9 mouse cellular contexts compared by ENCODE assay signal in the genomic region with DNA sequence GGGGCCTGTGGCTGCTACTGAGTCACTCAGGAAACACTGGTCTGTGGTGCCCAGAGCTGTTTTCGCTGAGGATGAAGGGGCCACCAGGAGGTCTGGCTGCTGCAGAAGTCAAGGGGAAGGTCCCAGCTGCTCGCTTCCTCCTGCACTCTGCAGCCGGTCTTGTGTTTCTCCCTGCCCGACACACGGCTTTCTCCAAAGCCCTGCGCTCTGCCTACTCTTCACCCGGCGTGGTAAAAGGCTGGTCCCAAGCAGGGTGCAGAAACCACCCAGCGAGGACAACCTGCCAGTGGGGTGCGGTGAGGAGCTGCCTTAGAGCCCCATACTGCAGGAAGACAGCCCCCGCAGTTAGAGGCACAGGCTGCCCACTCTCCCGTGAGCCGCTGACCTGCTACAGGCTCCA. TPM values are rescaled to one million over a fixed set of nuclear protein-coding genes. Genes with fewer than 3 reads are reported as not detected.
DNase-seq lines count a peak whose midpoint lies in the region; ATAC-seq and TF ChIP-seq lines count a peak whose summit lies in the region.
"Had no signal": no experiment of that assay in that cellular context is flagged by ENCODE, and none has a peak within 500 bp of the region (broad histone marks: within the 10 kb centered on the region; RNA-seq: fewer than 3 reads in every experiment).

No protein-coding gene starts in this region.

- 0 out of 2 replicates have a peak overlapping the region, but pooled peaks have one; percentile 6 for H3K4me3 ChIP-seq in liver, embryonic 11.5 days (ENCODE audit: low read depth, low read length)
- H3K4me3 ChIP-seq in limb, embryonic 15.5 days = no peak overlapping the region
- peak overlapping the region; percentile 6 for H3K4me3 ChIP-seq in thymus, adult 2 months (ENCODE audit: control insufficient read depth, insufficient read depth, low read length)

- no peaks in the 10 kb centered on the region for H3K9me3 ChIP-seq in liver, embryonic 11.5 days (ENCODE audit: control insufficient read depth, low read length)
- no peaks in the 10 kb centered on the region for H3K9me3 ChIP-seq in limb, embryonic 15.5 days

- H3K4me1 ChIP-seq in liver, embryonic 11.5 days (replicated peaks; ENCODE audit: control insufficient read depth, insufficient read depth, low read length) = peaks cover 79% of the 10 kb centered on the region
- peaks cover 66% of the 10 kb centered on the region for H3K4me1 ChIP-seq in limb, embryonic 15.5 days
- peaks cover 57% of the 10 kb centered on the region for H3K4me1 ChIP-seq in thymus, adult 2 months (replicated peaks; ENCODE audit: control insufficient read depth, insufficient read depth, low read length)

- ATAC-seq in liver, embryonic 11.5 days (replicated peaks; ENCODE audit: low FRiP score) = no peak
- peak; percentile 15; the same call in 1 of the 2 replicates for ATAC-seq in common myeloid progenitor, adult 5-6 weeks (replicated peaks; ENCODE audit: low read depth, poor library complexity, severe bottlenecking)
- ATAC-seq in limb, embryonic 15.5 days (ENCODE audit: insufficient number of reproducible peaks, low FRiP score, low TSS enrichment, low read depth) = no peak

- peaks cover 11% of the 10 kb centered on the region; the same call in 1 of the 2 replicates for H3K36me3 ChIP-seq in liver, embryonic 11.5 days (ENCODE audit: control insufficient read depth, insufficient read depth, low read length)
- H3K36me3 ChIP-seq in limb, embryonic 15.5 days = peaks cover 51% of the 10 kb centered on the region
- peaks cover 16% of the 10 kb centered on the region; the same call in 1 of the 2 replicates for H3K36me3 ChIP-seq in thymus, adult 2 months (ENCODE audit: control insufficient read depth, insufficient read depth, low read length)

- TF ChIP-seq CTCF in thymus, adult 2 months (IDR thresholded peaks at IDR 0.05; ENCODE audit: borderline replicate concordance, control insufficient read depth, extremely low read depth, insufficient read depth, low read length, poor library complexity) = no peak

- peak overlapping the region; percentile 34; the same call in 1 of the 2 replicates for H3K9ac ChIP-seq in liver, embryonic 11.5 days (ENCODE audit: low read depth, low read length)
- H3K9ac ChIP-seq in limb, embryonic 15.5 days = no peak overlapping the region

- intact Hi-C loops in gastrocnemius, postnatal 14 days (cut with DNase I; ENCODE audit: low total_unique reads) = no loop called here

- DNase-seq in liver, embryonic 11.5 days (ENCODE audit: low spot score) = no peak
- DNase-seq in liver = no peak
- peak; percentile 45 for DNase-seq in thymus, adult 2 months
- DNase-seq in adrenal gland, postnatal 14 days = no peak
- no peak for DNase-seq in right cerebral cortex, postnatal 14 days
- DNase-seq in gastrocnemius, postnatal 14 days = no peak
- DNase-seq: kidney, adult 8-10 months had no signal

- TF ChIP-seq POLR2A in thymus, adult 2 months (IDR thresholded peaks at IDR 0.05; ENCODE audit: control insufficient read depth, extremely low read depth, insufficient read depth, low read length, poor library complexity) = no peak

- H3K27ac ChIP-seq in liver, embryonic 11.5 days (ENCODE audit: low read depth, low read length) = peak overlapping the region; percentile 76
- H3K27ac ChIP-seq in limb, embryonic 15.5 days = peak overlapping the region; percentile 65; the same call in 1 of the 2 replicates
- peak overlapping the region; percentile 62; the same call in 1 of the 2 replicates for H3K27ac ChIP-seq in thymus, adult 2 months (ENCODE audit: control insufficient read depth, insufficient read depth, low read length)

- peak overlapping the region; percentile 49 for H3K4me2 ChIP-seq in liver, embryonic 11.5 days
- H3K4me2 ChIP-seq in limb, embryonic 15.5 days = no peak overlapping the region

- WGBS in liver, embryonic 11.5 days = 49% methylated on average over 13 of the region's 13 CpGs
- 68% methylated on average over 13 of the region's 13 CpGs for WGBS in limb, embryonic 15.5 days
- WGBS in thymus, adult 2 months = 8% methylated on average over 13 of the region's 13 CpGs

- H3K27me3 ChIP-seq in liver, embryonic 11.5 days (replicated peaks; ENCODE audit: control insufficient read depth, insufficient read depth, low read length) = no peaks in the 10 kb centered on the region
- H3K27me3 ChIP-seq in limb, embryonic 15.5 days = no peaks in the 10 kb centered on the region
- H3K27me3 ChIP-seq in thymus, adult 2 months (ENCODE audit: control insufficient read depth, insufficient read depth, low read length) = no peaks in the 10 kb centered on the region

RNA-seq across cellular contexts. Expression of gene Gm49510, which starts 4.7 kb away (rescaled TPM):
- polyA plus RNA-seq in liver, embryonic 11.5 days (2014; fragmentation: Nextera tagmentation; extraction: Ambion mirVana) = 0.55 and 0.99 TPM in 2 replicates
- 2.7 TPM in 1 of 2 replicates, not detected in the other for total RNA-seq in common myeloid progenitor, adult 5-6 weeks (2017)
- 0.50 and 0.65 TPM in 2 replicates for polyA plus RNA-seq in limb, embryonic 15.5 days (2015; fragmentation: Nextera tagmentation; extraction: Ambion mirVana)
- 0.08 and 0.14 TPM in 2 replicates for polyA plus RNA-seq in thymus, adult 2 months (2012; rRNA removed)
- not detected in 2 replicates for total RNA-seq in adrenal gland, postnatal 14 days (2021)
- total RNA-seq in gastrocnemius, postnatal 14 days (2021) = not detected

RNA-seq across cellular contexts. Expression of gene Sh3bp1, which starts 4.8 kb away (rescaled TPM):
- polyA plus RNA-seq in liver, embryonic 11.5 days (2014; fragmentation: Nextera tagmentation; extraction: Ambion mirVana) = 69.4 and 70.3 TPM in 2 replicates
- total RNA-seq in common myeloid progenitor, adult 5-6 weeks (2017) = 17.4 and 33.3 TPM in 2 replicates
- 55.2 and 61.1 TPM in 2 replicates for polyA plus RNA-seq in limb, embryonic 15.5 days (2015; fragmentation: Nextera tagmentation; extraction: Ambion mirVana)
- 371 and 412 TPM in 2 replicates for polyA plus RNA-seq in thymus, adult 2 months (2012; rRNA removed)
- 6.6 and 15.2 TPM in 2 replicates for total RNA-seq in adrenal gland, postnatal 14 days (2021)
- 1 to 10 TPM; 3.3 to 3.6 TPM for total RNA-seq in gastrocnemius, postnatal 14 days (2021)

RNA-seq across cellular contexts. Expression of gene Gga1, which starts 17.7 kb away (rescaled TPM):
- 40.8 and 43.0 TPM in 2 replicates for polyA plus RNA-seq in liver, embryonic 11.5 days (2014; fragmentation: Nextera tagmentation; extraction: Ambion mirVana)
- 9.3 and 19.5 TPM in 2 replicates for total RNA-seq in common myeloid progenitor, adult 5-6 weeks (2017)
- polyA plus RNA-seq in limb, embryonic 15.5 days (2015; fragmentation: Nextera tagmentation; extraction: Ambion mirVana) = 53.2 and 54.4 TPM in 2 replicates
- 137 and 155 TPM in 2 replicates for polyA plus RNA-seq in thymus, adult 2 months (2012; rRNA removed)
- total RNA-seq in adrenal gland, postnatal 14 days (2021) = 51.7 and 52.0 TPM in 2 replicates
- 10 to 100 TPM; 28.0 to 28.2 TPM for total RNA-seq in gastrocnemius, postnatal 14 days (2021)

RNA-seq across cellular contexts. Expression of gene Pdxp, which starts 19.0 kb away (rescaled TPM):
- 23.7 and 23.8 TPM in 2 replicates for polyA plus RNA-seq in liver, embryonic 11.5 days (2014; fragmentation: Nextera tagmentation; extraction: Ambion mirVana)
- total RNA-seq in common myeloid progenitor, adult 5-6 weeks (2017) = 4.1 and 9.2 TPM in 2 replicates
- 13.0 and 15.0 TPM in 2 replicates for polyA plus RNA-seq in limb, embryonic 15.5 days (2015; fragmentation: Nextera tagmentation; extraction: Ambion mirVana)
- polyA plus RNA-seq in thymus, adult 2 months (2012; rRNA removed) = 72.0 and 94.8 TPM in 2 replicates
- 4.4 and 6.2 TPM in 2 replicates for total RNA-seq in adrenal gland, postnatal 14 days (2021)
- 1 to 10 TPM; 4.8 to 6.8 TPM for total RNA-seq in gastrocnemius, postnatal 14 days (2021)

RNA-seq across cellular contexts. Expression of gene Lgals1, which starts 31.8 kb away (rescaled TPM):
- polyA plus RNA-seq in liver, embryonic 11.5 days (2014; fragmentation: Nextera tagmentation; extraction: Ambion mirVana) = 761 and 837 TPM in 2 replicates
- total RNA-seq in common myeloid progenitor, adult 5-6 weeks (2017) = 322 and 335 TPM in 2 replicates
- 2,795 and 2,816 TPM in 2 replicates for polyA plus RNA-seq in limb, embryonic 15.5 days (2015; fragmentation: Nextera tagmentation; extraction: Ambion mirVana)
- polyA plus RNA-seq in thymus, adult 2 months (2012; rRNA removed) = 359 and 428 TPM in 2 replicates
- total RNA-seq in adrenal gland, postnatal 14 days (2021) = 554 and 561 TPM in 2 replicates
- 100 to 1,000 TPM; 398 to 459 TPM for total RNA-seq in gastrocnemius, postnatal 14 days (2021)
